Mouse (Mus musculus) adrenal gland (tissue): ENCODE measurements around the gene Tescl.

Source experiments
- microRNA-seq, 2 experiments: library from miRNA; unstranded; fragments of <30 nt; microRNA quantifications; one replicate each; pipeline ENCODE4; 2019

Gene Tescl

Small RNAs within 50 kb of the gene (microRNA-seq; reads per million reads assigned to microRNA genes)
- gene Gm27592, result 0 reads per million in 2 experiments
